Mouse (Mus musculus): ENCODE results near the gene Smyd1. TPM values are rescaled to one million over a fixed set of nuclear protein-coding genes. Genes with fewer than 3 reads are reported as not detected.

Gene Smyd1
- polyA plus RNA-seq, 1 experiment = 5.0 TPM

DNA sequence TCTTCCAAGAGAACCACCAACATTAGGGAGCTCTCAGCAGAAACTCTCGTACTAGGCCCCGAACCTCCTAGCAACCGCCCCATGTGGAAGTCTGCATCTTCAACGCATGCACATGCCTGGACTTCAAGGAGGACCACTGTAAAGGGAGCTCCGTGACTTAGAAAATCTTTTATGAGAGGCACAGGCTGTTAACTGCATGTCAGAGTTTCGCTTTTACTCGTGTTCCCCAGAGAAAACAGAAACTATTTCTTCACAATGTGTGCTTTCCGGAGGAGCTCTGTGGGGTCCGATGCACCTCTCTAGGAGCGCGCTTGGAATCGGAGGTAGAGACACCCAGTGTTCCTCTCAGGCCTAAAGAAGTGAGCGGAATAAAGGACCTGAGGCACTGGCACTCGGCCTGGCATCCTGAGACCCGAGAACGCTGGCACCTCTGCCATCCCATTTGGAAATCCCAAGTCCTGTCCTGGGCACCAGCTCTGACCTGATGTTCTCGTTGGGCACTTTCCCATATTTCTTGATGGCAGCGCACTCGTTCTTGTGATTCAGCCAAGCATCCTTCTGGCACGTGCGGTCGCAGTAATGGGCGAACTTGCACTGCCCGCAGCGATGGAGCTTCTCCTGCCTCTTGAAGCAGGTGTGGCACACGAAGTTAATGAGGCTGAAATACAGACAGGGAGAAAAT is 82.8 kb downstream of the Smyd1 start:
- H3K4me3 ChIP-seq (replicated peaks; ENCODE audit: insufficient read depth, low read depth, low read length) = no peak overlapping the region
- no peak for DNase-seq
- TF ChIP-seq CTCF (IDR thresholded peaks at IDR 0.05; ENCODE audit: borderline replicate concordance, insufficient read depth, low read depth, low read length) (no peak), POLR2A (IDR thresholded peaks at IDR 0.05; ENCODE audit: borderline replicate concordance, insufficient read depth, low read length) (no peak)
- no peaks in the 10 kb centered on the region for H3K4me1 ChIP-seq (ENCODE audit: control insufficient read depth, insufficient read depth, low read length)
- H3K27me3 ChIP-seq (ENCODE audit: control insufficient read depth, insufficient read depth, low read length) = no peaks in the 10 kb centered on the region
- WGBS = 31% methylated on average over 26 of the region's 26 CpGs
- no peak overlapping the region for H3K27ac ChIP-seq (ENCODE audit: insufficient read depth, low read length)

- Histone ChIP-seq H3K27ac (ENCODE audit: insufficient read depth, low read length) (no peak overlapping the region), H3K27me3 (ENCODE audit: control insufficient read depth, insufficient read depth, low read length) (no peaks in the 10 kb centered on the region), H3K4me1 (ENCODE audit: control insufficient read depth, insufficient read depth, low read length) (no peaks in the 10 kb centered on the region), H3K4me3 (replicated peaks; ENCODE audit: insufficient read depth, low read depth, low read length) (no peak overlapping the region)
- TF ChIP-seq POLR2A (IDR thresholded peaks at IDR 0.05; ENCODE audit: borderline replicate concordance, insufficient read depth, low read length) (no peak), CTCF (IDR thresholded peaks at IDR 0.05; ENCODE audit: borderline replicate concordance, insufficient read depth, low read depth, low read length) (no peak)
- 91% methylated on average over 6 of the region's 6 CpGs for WGBS
- DNase-seq = no peak
These were observed 85.0 kb downstream of the Smyd1 start for GRCm38 (mm10) chr6:71237031-71237431.

- H3K27me3 ChIP-seq (ENCODE audit: control insufficient read depth, insufficient read depth, low read length) = no peaks in the 10 kb centered on the region
- TF ChIP-seq CTCF (IDR thresholded peaks at IDR 0.05; ENCODE audit: borderline replicate concordance, insufficient read depth, low read depth, low read length) (no peak), POLR2A (IDR thresholded peaks at IDR 0.05; ENCODE audit: borderline replicate concordance, insufficient read depth, low read length) (no peak)
- H3K27ac ChIP-seq (ENCODE audit: insufficient read depth, low read length) = no peak overlapping the region
- no peak overlapping the region for H3K4me3 ChIP-seq (replicated peaks; ENCODE audit: insufficient read depth, low read depth, low read length)
- WGBS = 85% methylated on average over 6 of the region's 6 CpGs
- DNase-seq = no peak
- no peaks in the 10 kb centered on the region for H3K4me1 ChIP-seq (ENCODE audit: control insufficient read depth, insufficient read depth, low read length)
These were observed 85.5 kb downstream of the Smyd1 start for GRCm38 (mm10) chr6:71236506-71236905.

GRCm38 (mm10) chr6:71235944-71236343 is 86.1 kb downstream of the Smyd1 start:
- TF ChIP-seq POLR2A (IDR thresholded peaks at IDR 0.05; ENCODE audit: borderline replicate concordance, insufficient read depth, low read length) = no peak
- TF ChIP-seq CTCF (IDR thresholded peaks at IDR 0.05; ENCODE audit: borderline replicate concordance, insufficient read depth, low read depth, low read length) = no peak
- H3K27me3 ChIP-seq (ENCODE audit: control insufficient read depth, insufficient read depth, low read length) = no peaks in the 10 kb centered on the region
- WGBS = 78% methylated on average over 3 of the region's 3 CpGs
- no peaks in the 10 kb centered on the region for H3K4me1 ChIP-seq (ENCODE audit: control insufficient read depth, insufficient read depth, low read length)
- H3K4me3 ChIP-seq (replicated peaks; ENCODE audit: insufficient read depth, low read depth, low read length) = no peak overlapping the region
- no peak for DNase-seq
- H3K27ac ChIP-seq (ENCODE audit: insufficient read depth, low read length) = no peak overlapping the region

GRCm38 (mm10) chr6:71235121-71235520 is 86.9 kb downstream of the Smyd1 start:
- DNase-seq = no peak

GRCm38 (mm10) chr6:71227157-71227770 is 94.8 kb downstream of the Smyd1 start:
- no peak overlapping the region for H3K27ac ChIP-seq (ENCODE audit: insufficient read depth, low read length)
- 15% methylated on average over 7 of the region's 7 CpGs for WGBS
- no peak for DNase-seq
- no peak overlapping the region for H3K4me3 ChIP-seq (replicated peaks; ENCODE audit: insufficient read depth, low read depth, low read length)
- no peaks in the 10 kb centered on the region for H3K27me3 ChIP-seq (ENCODE audit: control insufficient read depth, insufficient read depth, low read length)
- no peaks in the 10 kb centered on the region for H3K4me1 ChIP-seq (ENCODE audit: control insufficient read depth, insufficient read depth, low read length)
- TF ChIP-seq CTCF (IDR thresholded peaks at IDR 0.05; ENCODE audit: borderline replicate concordance, insufficient read depth, low read depth, low read length) (no peak), POLR2A (IDR thresholded peaks at IDR 0.05; ENCODE audit: borderline replicate concordance, insufficient read depth, low read length) (no peak)

More at GRCm38 (mm10) chr6:71235121-71235520, 86.9 kb downstream of the Smyd1 start:
- TF ChIP-seq CTCF (IDR thresholded peaks at IDR 0.05; ENCODE audit: borderline replicate concordance, insufficient read depth, low read depth, low read length) = no peak
- no peak for TF ChIP-seq POLR2A (IDR thresholded peaks at IDR 0.05; ENCODE audit: borderline replicate concordance, insufficient read depth, low read length)
- Histone ChIP-seq H3K4me1 (ENCODE audit: control insufficient read depth, insufficient read depth, low read length) (no peaks in the 10 kb centered on the region), H3K27ac (ENCODE audit: insufficient read depth, low read length) (no peak overlapping the region), H3K4me3 (replicated peaks; ENCODE audit: insufficient read depth, low read depth, low read length) (no peak overlapping the region), H3K27me3 (ENCODE audit: control insufficient read depth, insufficient read depth, low read length) (no peaks in the 10 kb centered on the region)
- 77% methylated on average over 13 of the region's 13 CpGs for WGBS

DNA sequence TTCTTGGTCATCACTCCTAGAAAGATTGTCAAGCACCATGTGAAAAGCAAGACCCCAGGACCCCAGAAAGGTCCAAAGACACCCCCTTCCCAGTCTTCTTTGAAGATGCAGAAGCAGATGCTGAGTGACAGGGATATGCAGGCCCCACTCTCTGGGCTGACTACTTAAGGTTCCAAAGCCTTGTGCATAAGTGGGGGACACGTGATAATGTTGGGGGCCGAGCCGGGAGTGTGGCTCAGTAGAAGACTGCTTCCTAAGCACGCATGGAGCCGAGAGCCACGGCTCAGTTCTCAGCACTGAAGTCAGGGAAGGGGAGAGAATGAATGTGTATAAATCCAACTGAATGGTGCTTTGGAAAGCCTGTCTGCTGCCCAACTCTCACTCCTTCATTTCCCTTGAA is 95.5 kb downstream of the Smyd1 start:
- Histone ChIP-seq H3K27ac (ENCODE audit: insufficient read depth, low read length) (no peak overlapping the region), H3K4me3 (replicated peaks; ENCODE audit: insufficient read depth, low read depth, low read length) (no peak overlapping the region), H3K27me3 (ENCODE audit: control insufficient read depth, insufficient read depth, low read length) (no peaks in the 10 kb centered on the region), H3K4me1 (ENCODE audit: control insufficient read depth, insufficient read depth, low read length) (no peaks in the 10 kb centered on the region)
- no peak for DNase-seq
- TF ChIP-seq POLR2A (IDR thresholded peaks at IDR 0.05; ENCODE audit: borderline replicate concordance, insufficient read depth, low read length) (no peak), CTCF (IDR thresholded peaks at IDR 0.05; ENCODE audit: borderline replicate concordance, insufficient read depth, low read depth, low read length) (no peak)
- WGBS = 35% methylated on average over 6 of the region's 6 CpGs

Measured in cerebellum, adult 2 months (tissue).